Mouse (Mus musculus): Measurements from ENCODE around the gene Ssr2. TPM values are rescaled to one million over a fixed set of nuclear protein-coding genes. Genes with fewer than 3 reads are reported as not detected.

The Ssr2 gene
- polyA plus RNA-seq, 1 experiment from 2014 or later, result 220 TPM

DNA sequence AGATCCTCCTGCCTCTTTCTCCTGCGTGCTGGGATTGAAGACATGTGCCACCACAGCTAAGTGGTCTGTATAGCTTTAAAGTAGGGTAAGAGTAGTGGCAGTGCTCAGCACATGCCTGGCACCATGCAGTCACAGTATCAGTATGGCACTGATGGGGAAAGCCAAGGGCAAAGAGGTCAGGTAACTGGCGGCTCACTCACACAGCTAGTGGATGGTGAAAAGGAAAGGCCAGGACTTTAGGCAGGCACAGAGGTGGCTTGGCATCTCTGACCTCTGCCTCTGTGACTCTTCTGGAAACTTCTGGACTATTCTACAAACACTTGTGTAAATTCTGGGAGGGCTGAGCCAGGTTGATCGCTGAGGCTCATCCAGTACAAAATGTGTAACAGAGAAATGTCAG is 9.6 kb upstream of the Ssr2 start:
- H3K9me3 ChIP-seq (ENCODE audit: control insufficient read depth, low read length), result no peaks in the 10 kb centered on the region
- ATAC-seq (ENCODE audit: insufficient number of reproducible peaks, low FRiP score, low TSS enrichment, low read depth) (no peak), DNase-seq (ENCODE audit: low spot score) (no peak)
- H3K27ac ChIP-seq (replicated peaks; ENCODE audit: low read depth, low read length), result no peak overlapping the region
- no peaks in the 10 kb centered on the region for H3K4me1 ChIP-seq (ENCODE audit: control insufficient read depth, insufficient read depth, low read length)
- H3K4me3 ChIP-seq (ENCODE audit: low read depth, low read length), result no peak overlapping the region
- peaks cover 53% of the 10 kb centered on the region for H3K36me3 ChIP-seq (ENCODE audit: control insufficient read depth, insufficient read depth, low read length)
- H3K9ac ChIP-seq (ENCODE audit: low read length), result no peak overlapping the region
- no peaks in the 10 kb centered on the region for H3K27me3 ChIP-seq (ENCODE audit: control insufficient read depth, insufficient read depth, low read length)
- WGBS, result 92% methylated on average over 3 of the region's 3 CpGs
- no peak overlapping the region for H3K4me2 ChIP-seq (ENCODE audit: low read depth, severe bottlenecking)

DNA sequence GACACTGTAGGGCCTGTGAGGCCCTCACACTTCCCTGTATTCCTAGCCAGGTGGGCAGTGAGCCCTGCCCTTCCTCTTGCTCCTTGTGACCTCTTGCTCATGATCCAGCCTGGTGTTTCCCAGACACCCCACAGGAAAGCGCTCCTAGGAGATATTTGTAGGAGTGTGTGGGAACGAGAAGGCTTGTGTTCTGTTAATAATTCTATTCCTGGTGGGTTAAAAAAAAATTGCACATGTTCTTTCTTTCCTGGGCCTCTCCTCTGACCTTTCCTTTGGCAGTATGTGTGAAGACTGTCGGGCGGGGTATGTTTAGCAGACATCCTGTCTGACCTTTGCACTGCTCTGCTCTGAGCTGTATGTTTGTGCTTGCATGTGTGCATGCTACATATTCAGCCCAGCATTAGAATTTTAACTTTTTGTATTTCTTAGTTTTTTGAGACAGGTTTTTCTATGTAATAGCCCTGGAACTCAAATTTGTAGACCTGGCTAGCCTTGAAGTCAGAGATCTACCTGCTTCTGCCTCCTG is 9.1 kb upstream of the Ssr2 start:
- WGBS, result 89% methylated on average over 4 of the region's 4 CpGs
- Histone ChIP-seq H3K4me1 (ENCODE audit: control insufficient read depth, insufficient read depth, low read length) (no peaks in the 10 kb centered on the region), H3K36me3 (ENCODE audit: control insufficient read depth, insufficient read depth, low read length) (peaks cover 53% of the 10 kb centered on the region), H3K9ac (ENCODE audit: low read length) (no peak overlapping the region), H3K4me2 (ENCODE audit: low read depth, severe bottlenecking) (no peak overlapping the region), H3K9me3 (ENCODE audit: control insufficient read depth, low read length) (no peaks in the 10 kb centered on the region), H3K27ac (replicated peaks; ENCODE audit: low read depth, low read length) (no peak overlapping the region), H3K27me3 (ENCODE audit: control insufficient read depth, insufficient read depth, low read length) (no peaks in the 10 kb centered on the region), H3K4me3 (ENCODE audit: low read depth, low read length) (no peak overlapping the region)
- DNase-seq (ENCODE audit: low spot score), result no peak
- ATAC-seq (ENCODE audit: insufficient number of reproducible peaks, low FRiP score, low TSS enrichment, low read depth), result no peak

DNA sequence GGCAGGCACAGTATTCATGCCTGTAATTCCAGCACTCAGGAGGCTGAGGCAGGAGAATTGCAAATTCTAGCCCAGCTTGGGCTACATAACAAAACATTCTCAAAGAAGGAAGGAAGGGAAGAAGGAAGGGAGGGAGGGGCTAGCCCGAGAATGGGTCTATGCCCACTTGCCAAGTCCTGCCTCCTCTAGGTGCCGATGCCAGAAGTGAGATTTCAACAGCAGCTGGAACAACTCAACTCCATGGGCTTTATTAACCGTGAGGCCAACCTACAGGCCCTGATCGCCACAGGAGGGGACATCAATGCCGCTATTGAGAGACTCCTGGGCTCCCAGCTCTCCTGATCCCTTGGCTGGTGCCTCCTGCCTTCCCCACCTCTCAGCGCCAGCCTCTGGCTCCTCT is 7.8 kb upstream of the Ssr2 start:
- Histone ChIP-seq H3K27ac (replicated peaks; ENCODE audit: low read depth, low read length) (no peak overlapping the region), H3K4me1 (ENCODE audit: control insufficient read depth, insufficient read depth, low read length) (no peaks in the 10 kb centered on the region), H3K36me3 (ENCODE audit: control insufficient read depth, insufficient read depth, low read length) (peaks cover 45% of the 10 kb centered on the region), H3K4me3 (ENCODE audit: low read depth, low read length) (no peak overlapping the region), H3K27me3 (ENCODE audit: control insufficient read depth, insufficient read depth, low read length) (no peaks in the 10 kb centered on the region), H3K9ac (ENCODE audit: low read length) (no peak overlapping the region), H3K9me3 (ENCODE audit: control insufficient read depth, low read length) (no peaks in the 10 kb centered on the region), H3K4me2 (ENCODE audit: low read depth, severe bottlenecking) (no peak overlapping the region)
- DNase-seq (ENCODE audit: low spot score), result no peak
- 93% methylated on average over 6 of the region's 6 CpGs for WGBS
- ATAC-seq (ENCODE audit: insufficient number of reproducible peaks, low FRiP score, low TSS enrichment, low read depth), result no peak

DNA sequence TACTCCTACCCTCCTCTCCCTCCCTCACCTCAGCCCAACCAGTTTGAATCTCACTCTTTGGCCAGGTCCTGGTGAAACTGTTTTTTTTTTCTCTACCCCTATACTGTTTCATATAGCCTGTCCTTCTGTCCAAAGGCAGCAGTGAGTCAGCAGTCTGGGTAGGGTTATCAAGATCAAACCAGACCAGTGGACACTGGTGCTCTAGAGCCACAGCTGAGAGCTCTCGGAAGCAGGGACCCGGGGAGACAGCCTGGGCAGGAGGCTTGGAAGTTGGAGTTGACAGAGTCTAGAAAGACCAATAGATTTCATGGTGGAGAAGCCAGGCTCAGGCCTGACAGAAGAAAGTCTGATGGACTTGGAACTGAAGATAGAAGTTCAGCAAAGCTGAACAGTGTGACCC is 7.1 kb upstream of the Ssr2 start:
- no peaks in the 10 kb centered on the region for H3K27me3 ChIP-seq (ENCODE audit: control insufficient read depth, insufficient read depth, low read length)
- DNase-seq (ENCODE audit: low spot score) (no peak), ATAC-seq (ENCODE audit: insufficient number of reproducible peaks, low FRiP score, low TSS enrichment, low read depth) (no peak)
- H3K9me3 ChIP-seq (ENCODE audit: control insufficient read depth, low read length), result no peaks in the 10 kb centered on the region
- WGBS, result 97% methylated on average over 2 of the region's 2 CpGs
- peaks cover 39% of the 10 kb centered on the region for H3K36me3 ChIP-seq (ENCODE audit: control insufficient read depth, insufficient read depth, low read length)
- H3K27ac ChIP-seq (replicated peaks; ENCODE audit: low read depth, low read length), result no peak overlapping the region
- no peak overlapping the region for H3K4me3 ChIP-seq (ENCODE audit: low read depth, low read length)
- H3K4me2 ChIP-seq (ENCODE audit: low read depth, severe bottlenecking), result no peak overlapping the region
- no peaks in the 10 kb centered on the region for H3K4me1 ChIP-seq (ENCODE audit: control insufficient read depth, insufficient read depth, low read length)
- no peak overlapping the region for H3K9ac ChIP-seq (ENCODE audit: low read length)

DNA sequence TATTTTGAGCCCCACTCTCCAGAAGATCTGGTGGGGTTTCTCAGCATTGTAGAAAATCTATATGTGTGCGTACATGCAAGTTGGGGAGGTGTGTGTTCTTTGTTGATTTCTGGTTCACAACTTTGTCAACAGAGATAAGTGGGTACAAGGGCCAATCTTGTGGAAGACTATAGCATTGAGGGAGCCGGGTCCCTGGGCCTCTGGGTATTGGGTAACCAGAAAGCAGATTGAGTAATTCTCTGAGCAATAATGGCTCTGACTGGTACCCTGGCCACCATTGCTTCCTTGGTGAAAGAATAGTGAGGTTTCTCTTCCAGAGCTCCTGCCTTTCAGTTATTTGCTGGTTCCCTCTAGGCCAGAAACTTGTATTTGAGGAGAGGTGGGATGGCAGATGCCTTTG is 6.6 kb upstream of the Ssr2 start:
- peaks cover 35% of the 10 kb centered on the region for H3K36me3 ChIP-seq (ENCODE audit: control insufficient read depth, insufficient read depth, low read length)
- H3K4me3 ChIP-seq (ENCODE audit: low read depth, low read length), result no peak overlapping the region
- 97% methylated on average over 2 of the region's 2 CpGs for WGBS
- no peaks in the 10 kb centered on the region for H3K4me1 ChIP-seq (ENCODE audit: control insufficient read depth, insufficient read depth, low read length)
- no peaks in the 10 kb centered on the region for H3K27me3 ChIP-seq (ENCODE audit: control insufficient read depth, insufficient read depth, low read length)
- H3K9me3 ChIP-seq (ENCODE audit: control insufficient read depth, low read length), result no peaks in the 10 kb centered on the region
- no peak overlapping the region for H3K9ac ChIP-seq (ENCODE audit: low read length)
- DNase-seq (ENCODE audit: low spot score) (no peak), ATAC-seq (ENCODE audit: insufficient number of reproducible peaks, low FRiP score, low TSS enrichment, low read depth) (no peak)
- H3K27ac ChIP-seq (replicated peaks; ENCODE audit: low read depth, low read length), result no peak overlapping the region
- no peak overlapping the region for H3K4me2 ChIP-seq (ENCODE audit: low read depth, severe bottlenecking)

DNA sequence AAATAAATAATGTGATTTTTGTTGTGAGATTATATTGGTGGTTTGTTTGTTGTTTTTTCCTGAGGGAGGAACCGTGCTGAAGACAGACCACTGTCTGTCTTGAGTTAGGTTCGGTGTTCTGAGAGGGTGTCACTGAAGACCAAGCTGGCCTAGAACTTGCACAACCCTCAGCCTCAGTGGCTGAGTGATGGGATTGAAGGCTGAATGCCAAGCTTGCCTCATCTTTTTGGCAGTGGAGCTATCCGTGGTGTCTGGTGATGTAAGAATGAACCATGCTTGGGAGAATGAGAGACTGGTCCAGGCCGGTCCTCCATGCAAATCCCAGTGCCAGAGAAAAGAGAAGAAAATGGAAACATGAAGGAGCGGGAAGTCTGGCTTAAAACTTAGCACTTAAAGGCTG is 6.0 kb upstream of the Ssr2 start:
- ATAC-seq (ENCODE audit: insufficient number of reproducible peaks, low FRiP score, low TSS enrichment, low read depth) (no peak), DNase-seq (ENCODE audit: low spot score) (no peak)
- H3K9ac ChIP-seq (ENCODE audit: low read length), result no peak overlapping the region
- no peaks in the 10 kb centered on the region for H3K27me3 ChIP-seq (ENCODE audit: control insufficient read depth, insufficient read depth, low read length)
- H3K36me3 ChIP-seq (ENCODE audit: control insufficient read depth, insufficient read depth, low read length), result peaks cover 31% of the 10 kb centered on the region
- H3K9me3 ChIP-seq (ENCODE audit: control insufficient read depth, low read length), result no peaks in the 10 kb centered on the region
- 95% methylated on average over 5 of the region's 5 CpGs for WGBS
- no peak overlapping the region for H3K4me3 ChIP-seq (ENCODE audit: low read depth, low read length)
- no peaks in the 10 kb centered on the region for H3K4me1 ChIP-seq (ENCODE audit: control insufficient read depth, insufficient read depth, low read length)
- H3K27ac ChIP-seq (replicated peaks; ENCODE audit: low read depth, low read length), result no peak overlapping the region
- no peak overlapping the region for H3K4me2 ChIP-seq (ENCODE audit: low read depth, severe bottlenecking)

DNA sequence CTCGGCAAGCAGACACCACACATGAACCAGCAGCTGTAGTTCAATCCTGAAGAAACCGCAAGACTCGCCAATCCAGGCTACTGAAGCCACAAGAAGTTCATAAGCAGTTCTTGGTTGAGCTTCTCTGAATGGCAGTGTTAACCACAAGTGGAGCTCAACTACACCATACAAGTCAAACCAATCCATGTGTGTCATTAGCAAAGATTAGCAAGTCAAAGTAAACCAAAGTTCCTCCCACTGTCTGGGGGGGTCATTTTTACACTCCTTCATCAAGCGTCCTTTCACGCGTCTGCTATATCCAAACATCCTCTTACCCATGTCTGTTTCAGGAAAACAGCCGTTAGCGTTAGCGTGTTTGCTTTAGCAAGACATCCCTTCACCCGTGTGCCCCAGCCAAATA is 5.3 kb upstream of the Ssr2 start:
- 95% methylated on average over 10 of the region's 10 CpGs for WGBS
- Histone ChIP-seq H3K36me3 (ENCODE audit: control insufficient read depth, insufficient read depth, low read length) (peaks cover 28% of the 10 kb centered on the region), H3K4me1 (ENCODE audit: control insufficient read depth, insufficient read depth, low read length) (no peaks in the 10 kb centered on the region), H3K9ac (ENCODE audit: low read length) (no peak overlapping the region), H3K27ac (replicated peaks; ENCODE audit: low read depth, low read length) (no peak overlapping the region), H3K4me2 (ENCODE audit: low read depth, severe bottlenecking) (no peak overlapping the region), H3K4me3 (ENCODE audit: low read depth, low read length) (no peak overlapping the region), H3K9me3 (ENCODE audit: control insufficient read depth, low read length) (no peaks in the 10 kb centered on the region), H3K27me3 (ENCODE audit: control insufficient read depth, insufficient read depth, low read length) (no peaks in the 10 kb centered on the region)
- DNase-seq (ENCODE audit: low spot score) (no peak), ATAC-seq (ENCODE audit: insufficient number of reproducible peaks, low FRiP score, low TSS enrichment, low read depth) (no peak)

DNA sequence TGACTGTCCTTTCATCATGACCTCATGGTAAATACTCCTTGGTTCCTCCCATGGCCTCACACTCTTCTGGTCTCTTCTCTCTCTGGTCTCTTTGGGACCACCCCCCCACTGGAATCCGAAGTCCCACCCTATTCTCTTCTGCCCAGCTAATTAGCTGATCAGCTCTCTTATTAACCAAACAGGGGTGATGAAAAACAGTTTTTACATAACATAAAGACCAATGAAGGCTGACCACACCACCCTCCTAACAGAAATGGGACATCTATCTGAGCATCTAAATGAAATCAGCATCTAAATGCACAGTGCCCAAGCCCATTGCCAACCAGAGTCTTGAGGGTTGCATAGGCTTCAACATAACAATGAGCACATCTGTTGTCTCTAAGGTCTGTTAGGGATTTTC is 3.8 kb upstream of the Ssr2 start:
- DNase-seq (ENCODE audit: low spot score) (no peak), ATAC-seq (ENCODE audit: insufficient number of reproducible peaks, low FRiP score, low TSS enrichment, low read depth) (no peak)
- Histone ChIP-seq H3K36me3 (ENCODE audit: control insufficient read depth, insufficient read depth, low read length) (peaks cover 21% of the 10 kb centered on the region), H3K9ac (ENCODE audit: low read length) (no peak overlapping the region), H3K4me1 (ENCODE audit: control insufficient read depth, insufficient read depth, low read length) (no peaks in the 10 kb centered on the region), H3K4me3 (ENCODE audit: low read depth, low read length) (no peak overlapping the region), H3K9me3 (ENCODE audit: control insufficient read depth, low read length) (no peaks in the 10 kb centered on the region), H3K4me2 (ENCODE audit: low read depth, severe bottlenecking) (no peak overlapping the region), H3K27me3 (ENCODE audit: control insufficient read depth, insufficient read depth, low read length) (no peaks in the 10 kb centered on the region), H3K27ac (replicated peaks; ENCODE audit: low read depth, low read length) (no peak overlapping the region)
- 82% methylated on average over 1 of the region's 1 CpGs for WGBS

DNA sequence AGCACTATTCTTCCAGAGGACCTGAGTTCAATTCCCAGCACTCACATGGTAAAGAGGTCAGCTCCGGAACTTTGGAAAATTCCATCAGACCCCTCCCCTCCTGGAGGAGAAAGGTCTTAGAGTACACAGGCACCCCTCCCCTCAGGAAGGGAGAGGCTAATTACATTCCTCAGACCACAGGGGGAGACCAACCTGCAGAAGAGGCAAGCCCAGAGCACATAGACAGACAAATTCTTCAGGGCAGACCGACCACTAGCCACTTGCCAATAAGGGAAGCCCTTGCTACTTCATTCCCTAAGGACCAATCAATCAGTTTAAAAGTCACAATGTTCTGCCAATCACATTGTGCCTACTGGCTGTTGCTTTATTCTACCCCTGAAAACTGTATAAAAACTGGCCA is 2.8 kb upstream of the Ssr2 start:
- DNase-seq (ENCODE audit: low spot score) (no peak), ATAC-seq (ENCODE audit: insufficient number of reproducible peaks, low FRiP score, low TSS enrichment, low read depth) (no peak)
- H3K27me3 ChIP-seq (ENCODE audit: control insufficient read depth, insufficient read depth, low read length), result no peaks in the 10 kb centered on the region
- H3K4me1 ChIP-seq (ENCODE audit: control insufficient read depth, insufficient read depth, low read length), result no peaks in the 10 kb centered on the region
- no peak overlapping the region for H3K27ac ChIP-seq (replicated peaks; ENCODE audit: low read depth, low read length)
- peaks cover 16% of the 10 kb centered on the region for H3K36me3 ChIP-seq (ENCODE audit: control insufficient read depth, insufficient read depth, low read length)
- H3K9ac ChIP-seq (ENCODE audit: low read length), result no peak overlapping the region
- no peak overlapping the region for H3K4me2 ChIP-seq (ENCODE audit: low read depth, severe bottlenecking)
- no peak overlapping the region for H3K4me3 ChIP-seq (ENCODE audit: low read depth, low read length)
- no peaks in the 10 kb centered on the region for H3K9me3 ChIP-seq (ENCODE audit: control insufficient read depth, low read length)
- 81% methylated on average over 2 of the region's 2 CpGs for WGBS
